Mouse (Mus musculus) limb, embryonic 13.5 days (tissue): ENCODE measurements around the gene C130050O18Rik. TPM values are rescaled to one million over a fixed set of nuclear protein-coding genes. Genes with fewer than 3 reads are reported as not detected.
A peak's percentile ranks its signal among the peaks of the same experiment; 100 is the strongest.

Source experiments
- ATAC-seq: fragments of 200-750 bp; cut with Nextera tagmentation; 2 replicates; pipeline ENCODE4 v1.8.0; 2017; ENCODE audit warnings: low read depth, moderate number of reproducible peaks, moderate TSS enrichment; ENCODE audit not compliant: low FRiP score
- H3K27ac ChIP-seq: fragments of 300-500 bp; sonication (generic); 2 replicates; pipeline ENCODE4 v1.5.1; 2015; ENCODE audit warnings: inconsistent platforms, mild to moderate bottlenecking, moderate library complexity
- H3K27me3 ChIP-seq: fragments of 300-500 bp; sonication (generic); 2 replicates; pipeline ENCODE4 v1.6.1; 2015; ENCODE audit warnings: mild to moderate bottlenecking, inconsistent platforms
- H3K36me3 ChIP-seq: fragments of 300-500 bp; sonication (generic); 2 replicates; pipeline ENCODE4 v1.6.1; 2015; ENCODE audit warnings: inconsistent platforms, mild to moderate bottlenecking, moderate library complexity
- H3K4me1 ChIP-seq: fragments of 300-500 bp; sonication (generic); 2 replicates; pipeline ENCODE4 v1.6.1; 2015; ENCODE audit warnings: inconsistent platforms
- H3K4me2 ChIP-seq: fragments of 300-500 bp; sonication (generic); replicated peaks from 2 replicates; pipeline ENCODE4 v1.6.1; 2015; ENCODE audit warnings: inconsistent platforms, mild to moderate bottlenecking, moderate library complexity
- H3K4me3 ChIP-seq: fragments of 300-500 bp; sonication (generic); 2 replicates; pipeline ENCODE4 v1.5.1; 2015; ENCODE audit warnings: moderate library complexity, mild to moderate bottlenecking, inconsistent platforms
- H3K9ac ChIP-seq: fragments of 300-500 bp; sonication (generic); 2 replicates; pipeline ENCODE4 v1.6.1; 2015; ENCODE audit warnings: mild to moderate bottlenecking, inconsistent platforms
- H3K9me3 ChIP-seq: fragments of 300-500 bp; sonication (generic); 2 replicates; pipeline ENCODE4 v1.6.1; 2016; ENCODE audit warnings: inconsistent platforms
- WGBS: fragments of 180-500 bp; shearing (Covaris S2); methylation state at CpG from one replicate; pipeline ENCODE4 v1.1.7; 2015; 5-methylcytosine and 5-hydroxymethylcytosine counted together
- polyA plus RNA-seq: library from polyadenylated mRNA; unstranded; fragments of >200 nt; fragmentation: Nextera tagmentation; extraction: Ambion mirVana; gene quantifications from 2 replicates; pipeline ENCODE4 v1.2.1, GENCODE M21; 2015

The C130050O18Rik gene
- polyA plus RNA-seq, 1 experiment from 2014 or later: 3.5 TPM

- H3K9me3 ChIP-seq: no peaks in the 10 kb centered on the region; the same call in 1 of the 2 replicates
- no peak overlapping the region for H3K9ac ChIP-seq
- H3K27me3 ChIP-seq: no peaks in the 10 kb centered on the region
- 83% methylated on average over 2 of the region's 2 CpGs for WGBS
- no peak for ATAC-seq
- H3K36me3 ChIP-seq: peaks cover 15% of the 10 kb centered on the region; the same call in 1 of the 2 replicates
- no peak overlapping the region for H3K4me2 ChIP-seq
- H3K27ac ChIP-seq: peak overlapping the region; percentile 28; the same call in 1 of the 2 replicates
- no peak overlapping the region for H3K4me3 ChIP-seq
- peaks cover 43% of the 10 kb centered on the region for H3K4me1 ChIP-seq
Measured at GRCm38 (mm10) chr5:139418110-139418509, 13.0 kb downstream of the C130050O18Rik start.

DNA sequence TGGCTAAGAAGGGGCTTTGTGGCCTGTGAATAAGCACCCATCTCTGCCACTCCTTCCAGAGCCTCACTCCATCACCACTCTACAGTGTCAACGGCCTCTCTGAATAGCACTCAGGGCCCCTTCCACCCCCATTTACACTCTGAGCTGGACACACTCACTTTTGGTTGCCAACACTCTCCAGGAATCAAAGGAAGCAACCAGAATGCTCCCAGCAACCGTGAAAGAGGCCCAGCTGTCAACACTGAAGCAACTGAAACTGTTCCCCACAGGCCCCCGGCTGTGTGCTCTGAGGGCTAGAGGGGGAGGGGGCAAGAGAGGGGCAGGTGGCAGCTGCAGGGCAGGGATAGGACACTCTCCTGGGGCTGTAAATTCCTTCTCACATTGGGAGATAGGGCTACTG lies 13.6 kb downstream of the C130050O18Rik start:
- Histone ChIP-seq H3K4me1 (peaks cover 43% of the 10 kb centered on the region), H3K36me3 (peaks cover 15% of the 10 kb centered on the region; the same call in 1 of the 2 replicates), H3K27ac (peak overlapping the region; percentile 28; the same call in 1 of the 2 replicates), H3K9ac (0 out of 2 replicates have a peak overlapping the region, but pooled peaks have one; percentile 20), H3K4me3 (no peak overlapping the region), H3K27me3 (no peaks in the 10 kb centered on the region), H3K9me3 (no peaks in the 10 kb centered on the region; the same call in 1 of the 2 replicates), H3K4me2 (no peak overlapping the region)
- 16% methylated on average over 3 of the region's 3 CpGs for WGBS
- peak; percentile 35 for ATAC-seq

GRCm38 (mm10) chr5:139423026-139423865 lies 18.2 kb downstream of the C130050O18Rik start, which contains the start of gene Gper1:
Gene Gper1, plus strand, starts transcription at chr5:139423151.
- peak within 1 kb of the TSS; percentile 61; the same call in 1 of the 2 replicates for H3K27ac ChIP-seq
- no peak; the same call in 1 of the 2 replicates for ATAC-seq
- peak within 1 kb of the TSS; percentile 70 for H3K9ac ChIP-seq
- peak within 1 kb of the TSS; percentile 60 for H3K4me2 ChIP-seq
- H3K36me3 ChIP-seq: no peaks in the 10 kb centered on the region; the same call in 1 of the 2 replicates
- no peaks in the 10 kb centered on the region for H3K9me3 ChIP-seq
- WGBS: 42% methylated on average over 21 of the region's 21 CpGs
- peaks cover 56% of the 10 kb centered on the region for H3K4me1 ChIP-seq
- H3K4me3 ChIP-seq: peak within 1 kb of the TSS; percentile 37
- H3K27me3 ChIP-seq: no peaks in the 10 kb centered on the region

DNA sequence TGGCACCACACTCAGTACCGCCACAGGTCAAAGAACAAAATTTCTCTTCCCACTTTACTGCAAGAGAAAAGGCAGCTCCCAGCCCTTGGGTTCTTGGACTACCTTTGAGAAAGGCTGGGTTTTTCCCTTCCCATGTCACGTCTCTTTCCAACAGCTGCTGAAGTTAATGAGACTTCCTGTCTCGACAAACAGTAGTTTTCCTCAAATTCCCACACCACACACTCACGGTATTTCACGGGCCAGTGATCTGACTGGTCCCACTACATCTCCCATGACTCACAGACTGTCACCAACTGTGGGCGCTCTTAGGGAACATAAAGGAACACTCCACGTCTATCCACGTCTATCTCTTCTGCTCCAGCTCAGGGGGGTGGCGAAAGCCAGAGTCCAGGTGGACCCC lies 20.1 kb downstream of the C130050O18Rik start:
- H3K36me3 ChIP-seq: peaks cover 2% of the 10 kb centered on the region; the same call in 1 of the 2 replicates
- no peak overlapping the region for H3K9ac ChIP-seq
- ATAC-seq: no peak
- H3K4me3 ChIP-seq: no peak overlapping the region
- H3K4me2 ChIP-seq: no peak overlapping the region
- no peaks in the 10 kb centered on the region for H3K9me3 ChIP-seq
- peak overlapping the region; percentile 22; the same call in 1 of the 2 replicates for H3K27ac ChIP-seq
- H3K27me3 ChIP-seq: no peaks in the 10 kb centered on the region
- peaks cover 58% of the 10 kb centered on the region for H3K4me1 ChIP-seq
- WGBS: 55% methylated on average over 9 of the region's 9 CpGs

DNA sequence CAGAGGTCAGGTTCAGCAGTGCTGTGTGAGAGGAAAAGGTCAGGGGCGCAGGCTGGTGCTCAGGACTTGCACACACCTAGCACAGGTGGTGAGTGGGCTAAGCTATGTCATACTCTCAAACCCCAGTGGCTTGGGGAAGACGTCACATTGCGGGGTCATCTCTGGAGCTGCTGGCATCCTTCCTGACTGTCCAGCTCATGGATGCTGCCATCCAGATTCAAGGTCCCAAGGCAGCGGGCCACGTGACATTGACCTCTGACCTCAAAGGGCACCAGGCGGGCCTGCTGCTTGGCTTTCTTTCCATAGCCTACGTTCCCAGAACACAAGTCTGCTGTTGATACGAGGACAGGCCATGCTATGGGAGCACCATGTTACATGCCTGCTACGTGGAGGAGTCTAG lies 21.9 kb downstream of the C130050O18Rik start:
- no peak overlapping the region for H3K9ac ChIP-seq
- H3K27me3 ChIP-seq: no peaks in the 10 kb centered on the region
- peaks cover 70% of the 10 kb centered on the region for H3K4me1 ChIP-seq
- H3K4me2 ChIP-seq: no peak overlapping the region
- H3K27ac ChIP-seq: no peak overlapping the region
- no peak for ATAC-seq
- 93% methylated on average over 9 of the region's 9 CpGs for WGBS
- no peak overlapping the region for H3K4me3 ChIP-seq
- peaks cover 2% of the 10 kb centered on the region; the same call in 1 of the 2 replicates for H3K36me3 ChIP-seq
- H3K9me3 ChIP-seq: no peaks in the 10 kb centered on the region

DNA sequence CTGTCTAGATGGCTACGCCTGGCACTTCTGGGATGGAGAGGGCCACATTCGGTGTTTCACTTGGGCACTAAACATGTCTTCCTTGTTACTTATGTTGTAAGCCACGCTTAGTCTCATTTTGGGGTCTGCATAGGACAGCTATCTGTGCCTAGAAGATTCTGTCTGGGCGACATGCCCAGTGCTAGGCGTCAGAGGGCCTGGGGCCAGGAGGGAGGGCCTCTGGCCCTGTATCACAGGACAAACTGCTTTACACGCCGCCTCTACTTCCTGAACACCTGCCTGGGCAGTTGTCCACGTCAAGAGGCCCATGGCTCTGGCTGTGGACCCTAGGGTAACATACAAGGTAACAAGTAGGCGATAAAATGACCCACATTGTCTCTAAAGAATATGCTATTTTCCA lies 22.9 kb downstream of the C130050O18Rik start:
- no peak overlapping the region for H3K4me3 ChIP-seq
- no peak for ATAC-seq
- 76% methylated on average over 9 of the region's 9 CpGs for WGBS

DNA sequence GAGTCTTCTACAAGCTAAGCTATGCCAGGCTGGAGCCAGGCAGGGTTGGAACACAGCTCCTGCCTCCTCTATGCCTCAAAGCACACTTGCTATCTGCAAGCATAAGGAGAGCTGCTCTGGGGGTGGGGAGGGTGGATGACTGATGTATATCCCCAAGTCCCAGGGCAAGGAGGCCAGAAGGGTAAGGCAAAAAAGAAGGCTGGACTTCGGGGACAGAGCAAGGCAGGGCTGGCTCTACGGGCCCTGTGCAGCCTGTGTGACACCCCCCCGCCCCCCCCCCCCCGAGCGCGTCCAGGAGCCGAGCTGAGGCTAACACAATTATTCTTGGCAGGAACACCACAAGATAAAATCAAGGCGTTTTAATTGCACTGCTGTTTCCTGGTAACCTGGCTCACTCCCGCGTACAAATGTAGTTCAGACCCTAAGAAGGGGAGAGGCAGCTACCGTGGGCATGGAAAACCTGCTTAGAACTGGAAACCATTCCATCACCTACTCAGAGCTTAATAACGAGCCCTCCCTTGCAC lies 24.8 kb downstream of the C130050O18Rik start:
- Histone ChIP-seq H3K27me3 (no peaks in the 10 kb centered on the region), H3K36me3 (peaks cover 2% of the 10 kb centered on the region; the same call in 1 of the 2 replicates), H3K9me3 (no peaks in the 10 kb centered on the region), H3K27ac (no peak overlapping the region), H3K9ac (peak overlapping the region; percentile 4; the same call in 1 of the 2 replicates), H3K4me2 (no peak overlapping the region), H3K4me1 (peaks cover 53% of the 10 kb centered on the region), H3K4me3 (no peak overlapping the region)
- no peak for ATAC-seq
- 27% methylated on average over 12 of the region's 12 CpGs for WGBS

More for the DNA sequence above, 22.9 kb downstream of the C130050O18Rik start:
- no peaks in the 10 kb centered on the region for H3K27me3 ChIP-seq
- H3K27ac ChIP-seq: no peak overlapping the region
- H3K9ac ChIP-seq: no peak overlapping the region
- H3K4me2 ChIP-seq: no peak overlapping the region
- H3K9me3 ChIP-seq: no peaks in the 10 kb centered on the region
- H3K4me1 ChIP-seq: peaks cover 60% of the 10 kb centered on the region
- H3K36me3 ChIP-seq: peaks cover 2% of the 10 kb centered on the region; the same call in 1 of the 2 replicates

DNA sequence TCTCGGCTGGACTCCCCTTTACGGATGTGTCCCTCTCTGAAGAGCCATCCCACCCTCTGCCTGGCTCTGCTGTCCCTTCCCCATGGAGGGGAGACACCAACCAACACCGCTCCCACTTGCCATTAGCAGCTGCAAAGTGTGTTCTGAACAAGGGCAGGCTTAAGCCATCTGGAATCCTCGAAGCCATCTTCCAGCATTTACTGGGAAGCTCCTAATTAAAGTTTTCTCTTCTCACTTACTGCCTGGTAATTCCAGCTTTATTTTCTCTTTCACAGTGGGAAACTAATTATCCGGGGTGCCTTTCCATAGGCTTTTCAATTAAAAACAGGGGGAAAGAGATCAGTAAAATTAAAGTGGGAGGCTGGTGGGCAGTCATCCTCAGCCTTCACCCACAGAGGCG lies 27.3 kb downstream of the C130050O18Rik start:
- no peak for ATAC-seq
- no peaks in the 10 kb centered on the region for H3K27me3 ChIP-seq
- no peak overlapping the region for H3K4me2 ChIP-seq
- no peak overlapping the region for H3K27ac ChIP-seq
- H3K9me3 ChIP-seq: no peaks in the 10 kb centered on the region
- H3K9ac ChIP-seq: no peak overlapping the region
- no peak overlapping the region for H3K4me3 ChIP-seq
- H3K36me3 ChIP-seq: peaks cover 7% of the 10 kb centered on the region; the same call in 1 of the 2 replicates
- peaks cover 52% of the 10 kb centered on the region for H3K4me1 ChIP-seq
- 52% methylated on average over 6 of the region's 6 CpGs for WGBS

DNA sequence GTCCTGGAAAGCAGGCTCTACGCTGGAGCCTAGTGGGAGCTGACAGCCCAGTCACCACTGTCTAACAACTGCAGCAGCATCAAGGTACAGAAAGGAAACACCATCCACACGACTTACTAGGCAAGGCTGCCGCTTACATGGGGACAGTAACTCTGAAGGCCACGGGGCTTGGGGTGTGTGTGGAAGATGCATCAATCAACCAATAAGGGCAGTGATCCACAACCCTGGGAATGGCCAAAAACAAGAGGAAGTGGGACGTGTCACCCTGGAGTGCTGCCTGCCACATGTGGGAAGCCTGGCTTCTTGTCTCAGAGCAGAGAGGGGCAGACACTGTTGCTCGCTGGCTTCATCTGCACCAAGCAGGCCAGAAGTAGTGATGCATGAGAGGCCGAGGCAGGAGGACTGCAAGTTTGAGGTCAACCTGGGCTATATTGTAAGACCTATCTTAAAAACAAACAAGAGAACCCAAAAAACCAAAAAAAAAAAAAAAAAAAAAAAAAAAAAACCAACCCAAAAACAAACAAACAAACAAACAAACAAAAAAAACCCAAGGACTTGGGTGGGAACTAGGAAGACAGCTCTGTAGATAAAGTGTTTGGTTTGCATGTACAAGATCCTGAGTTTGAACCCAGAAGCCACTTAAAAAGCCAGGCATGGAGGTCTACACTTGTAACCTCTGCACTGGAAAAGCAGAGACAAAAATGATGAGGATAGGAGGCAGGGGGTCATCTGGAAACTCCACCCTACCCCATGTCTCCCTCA lies 27.8 kb downstream of the C130050O18Rik start:
- ATAC-seq: no peak
- Histone ChIP-seq H3K4me1 (peaks cover 50% of the 10 kb centered on the region), H3K27me3 (no peaks in the 10 kb centered on the region), H3K36me3 (peaks cover 7% of the 10 kb centered on the region; the same call in 1 of the 2 replicates), H3K4me3 (no peak overlapping the region), H3K9me3 (no peaks in the 10 kb centered on the region), H3K9ac (no peak overlapping the region), H3K27ac (no peak overlapping the region), H3K4me2 (no peak overlapping the region)
- 61% methylated on average over 7 of the region's 7 CpGs for WGBS

DNA sequence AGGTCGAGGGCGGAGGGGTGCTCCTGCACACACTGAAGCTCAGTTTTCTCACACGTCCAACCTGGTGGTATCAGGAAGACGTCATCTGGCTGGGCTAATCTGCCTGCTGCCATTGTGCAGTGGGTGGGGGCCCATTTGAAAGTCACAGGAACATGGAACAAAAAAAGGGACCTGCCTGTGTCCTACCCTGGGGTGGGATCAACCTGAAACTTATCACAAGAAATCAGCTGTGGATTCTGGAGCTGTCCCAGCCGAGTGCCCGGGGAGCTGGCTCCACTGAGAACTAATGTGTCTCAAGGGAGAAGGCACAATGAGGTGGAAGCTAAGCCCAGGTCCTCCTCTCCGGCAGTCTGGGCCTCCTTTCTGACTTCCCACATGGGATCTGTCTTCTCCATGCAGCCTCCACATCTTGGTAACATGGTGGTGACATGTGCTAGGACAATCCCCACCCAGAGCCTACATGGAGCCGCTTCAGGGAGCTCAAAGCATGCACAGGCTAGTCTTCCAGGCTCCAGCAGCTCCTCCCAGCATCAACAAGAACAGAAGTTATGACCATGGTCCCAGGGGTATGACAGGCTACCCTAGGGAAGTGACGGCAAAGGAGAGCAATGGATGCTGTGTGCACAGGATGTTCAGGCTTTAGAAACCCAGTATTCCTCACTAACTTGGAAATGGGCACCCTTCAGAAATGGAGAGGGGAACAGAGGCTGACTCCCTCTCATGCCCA lies 28.9 kb downstream of the C130050O18Rik start:
- H3K4me1 ChIP-seq: peaks cover 45% of the 10 kb centered on the region
- H3K27ac ChIP-seq: no peak overlapping the region
- H3K27me3 ChIP-seq: no peaks in the 10 kb centered on the region
- WGBS: 80% methylated on average over 9 of the region's 9 CpGs
- no peak overlapping the region for H3K9ac ChIP-seq
- no peak for ATAC-seq
- H3K36me3 ChIP-seq: peaks cover 5% of the 10 kb centered on the region; the same call in 1 of the 2 replicates
- no peak overlapping the region for H3K4me2 ChIP-seq
- no peak overlapping the region for H3K4me3 ChIP-seq
- no peaks in the 10 kb centered on the region for H3K9me3 ChIP-seq

DNA sequence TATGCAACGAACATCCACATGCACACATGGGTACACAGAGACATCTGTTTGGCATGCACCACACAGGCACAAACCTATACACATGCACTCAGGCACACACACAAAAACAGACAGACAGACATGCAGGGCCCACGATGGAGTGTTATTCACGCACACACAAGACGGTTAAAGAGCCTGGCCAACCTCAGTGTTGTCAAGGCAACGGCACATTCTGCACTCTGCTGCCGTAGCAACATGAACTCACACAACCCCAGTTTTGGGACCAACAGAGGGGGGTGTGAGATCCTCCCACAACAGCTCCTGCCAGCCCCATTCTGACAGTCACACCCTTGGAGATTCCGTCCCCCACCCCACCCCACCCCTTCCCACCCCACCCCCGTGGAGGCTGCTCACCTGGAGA lies 29.9 kb downstream of the C130050O18Rik start:
- 47% methylated on average over 8 of the region's 8 CpGs for WGBS
- no peaks in the 10 kb centered on the region for H3K27me3 ChIP-seq
- ATAC-seq: peak; percentile 60; the same call in 1 of the 2 replicates
- no peak overlapping the region for H3K4me2 ChIP-seq
- no peaks in the 10 kb centered on the region for H3K9me3 ChIP-seq
- H3K27ac ChIP-seq: no peak overlapping the region
- H3K36me3 ChIP-seq: peaks cover 5% of the 10 kb centered on the region; the same call in 1 of the 2 replicates
- no peak overlapping the region for H3K4me3 ChIP-seq
- peaks cover 37% of the 10 kb centered on the region for H3K4me1 ChIP-seq
- no peak overlapping the region for H3K9ac ChIP-seq
